Mouse (Mus musculus) ES-Bruce4 (cell line): Measurements from ENCODE around the gene Pard3.

Experiments
- CTCF ChIP-seq: IDR thresholded peaks from one replicate; pipeline ENCODE4 v1.8.1; 2011; ENCODE audit warnings: low read depth, low read length
- EP300 ChIP-seq: IDR thresholded peaks from 2 replicates; pipeline ENCODE4 v1.6.1; 2011; ENCODE audit warnings: low read depth, low read length; ENCODE audit not compliant: insufficient read depth
- POLR2A ChIP-seq: IDR thresholded peaks from one replicate; pipeline ENCODE4 v1.8.1; 2011; ENCODE audit warnings: low read length; ENCODE audit not compliant: insufficient read depth

DNA sequence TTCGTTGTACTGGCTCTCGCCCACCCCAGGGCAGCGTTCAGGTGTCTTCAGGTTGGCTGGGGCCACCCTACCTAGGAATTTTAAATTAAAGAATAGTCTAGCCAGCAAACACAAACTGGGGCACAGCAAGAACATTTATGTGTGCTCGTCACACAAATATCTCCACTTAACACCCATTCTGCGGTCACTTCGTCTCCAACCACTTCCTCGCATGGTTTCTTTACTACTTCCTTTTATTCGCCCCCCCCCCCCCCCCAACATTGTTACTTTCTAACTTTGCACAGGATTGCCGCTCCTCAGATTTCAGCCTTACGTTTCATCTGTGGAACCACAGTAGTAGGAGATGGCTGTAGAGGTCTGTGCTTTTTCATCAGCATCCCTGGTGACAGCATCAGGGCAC lies 11.6 kb upstream of the Pard3 start:
- TF ChIP-seq CTCF (no peak), POLR2A (no peak), EP300 (no peak)
